ENCODE assay signal across 8 mouse cellular contexts in the genomic region with DNA sequence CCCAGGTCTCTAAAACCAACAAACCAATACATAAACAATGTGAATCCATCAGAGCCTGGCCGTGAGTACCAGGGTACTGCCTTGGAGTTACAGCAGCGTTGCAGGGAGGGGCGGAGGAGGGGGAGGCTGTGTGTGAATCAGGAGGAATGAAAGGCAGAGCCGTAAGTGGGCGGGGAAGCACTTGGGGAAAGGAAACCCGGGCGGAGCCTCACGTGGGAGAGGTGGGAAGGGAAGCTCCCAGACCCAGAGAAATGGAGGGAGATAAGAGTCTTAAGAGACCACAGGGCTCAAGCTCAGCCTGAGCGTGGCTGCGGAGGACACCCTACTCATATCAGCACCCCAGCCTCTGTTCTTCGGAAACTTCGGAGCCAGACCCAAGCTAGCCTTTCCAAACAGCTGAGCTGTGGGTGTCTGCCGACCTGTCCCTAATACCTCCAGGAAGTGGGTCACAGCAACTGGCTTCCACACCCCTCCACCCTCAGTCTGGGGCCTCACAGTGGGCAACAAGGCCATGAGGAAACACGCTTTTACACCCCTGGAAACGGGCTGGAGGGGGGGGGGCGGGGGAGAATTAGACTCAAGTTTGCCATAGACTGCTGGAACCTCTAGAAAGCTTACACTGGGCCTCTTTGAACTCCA. TPM values are rescaled to one million over a fixed set of nuclear protein-coding genes. Genes with fewer than 3 reads are reported as not detected.
DNase-seq lines count a peak whose midpoint lies in the region; ATAC-seq lines count a peak whose summit lies in the region.

No protein-coding gene starts in this region.

- peak overlapping the region; percentile 33 for H3K4me2 ChIP-seq in forebrain, embryonic 16.5 days (ENCODE audit: low read length)
- H3K4me2 ChIP-seq in hindbrain, embryonic 15.5 days: peak overlapping the region; percentile 38; the same call in 1 of the 2 replicates
- H3K4me2 ChIP-seq in limb, embryonic 15.5 days: peak overlapping the region; percentile 59
- H3K4me2 ChIP-seq in midbrain, embryonic 14.5 days (ENCODE audit: low read length): peak overlapping the region; percentile 29

- peak; percentile 95 for DNase-seq in 3T3-L1 (ENCODE audit: low read depth, low spot score)
- DNase-seq in adrenal gland, postnatal 14 days: peak; percentile 87
- DNase-seq in midbrain, embryonic 14.5 days: peak; percentile 45
- peak; percentile 38 for DNase-seq in urinary bladder, adult 2 months (ENCODE audit: low spot score)
- no peak for DNase-seq in gastrocnemius, adult 8-10 months (ENCODE audit: low spot score in 2 of 2)

- H3K4me1 ChIP-seq in forebrain, embryonic 16.5 days (replicated peaks; ENCODE audit: control insufficient read depth, insufficient read depth, low read length): peaks cover 7% of the 10 kb centered on the region; the same call in 1 of the 2 replicates
- peaks cover 9% of the 10 kb centered on the region for H3K4me1 ChIP-seq in hindbrain, embryonic 15.5 days (replicated peaks)
- peaks cover 14% of the 10 kb centered on the region for H3K4me1 ChIP-seq in limb, embryonic 15.5 days
- H3K4me1 ChIP-seq in midbrain, embryonic 14.5 days (ENCODE audit: control insufficient read depth, insufficient read depth, low read length): no peaks in the 10 kb centered on the region

- H3K9me3 ChIP-seq in forebrain, embryonic 16.5 days (ENCODE audit: control insufficient read depth, low read length): no peaks in the 10 kb centered on the region
- no peaks in the 10 kb centered on the region for H3K9me3 ChIP-seq in hindbrain, embryonic 15.5 days
- no peaks in the 10 kb centered on the region for H3K9me3 ChIP-seq in limb, embryonic 15.5 days
- H3K9me3 ChIP-seq in midbrain, embryonic 14.5 days (ENCODE audit: control insufficient read depth, low read length): no peaks in the 10 kb centered on the region

- H3K4me3 ChIP-seq in forebrain, embryonic 16.5 days (replicated peaks; ENCODE audit: low read length): no peak overlapping the region
- no peak overlapping the region for H3K4me3 ChIP-seq in hindbrain, embryonic 15.5 days
- H3K4me3 ChIP-seq in limb, embryonic 15.5 days: peak overlapping the region; percentile 30
- no peak overlapping the region for H3K4me3 ChIP-seq in midbrain, embryonic 14.5 days (replicated peaks; ENCODE audit: low read depth, low read length)

- H3K36me3 ChIP-seq in forebrain, embryonic 16.5 days (ENCODE audit: control insufficient read depth, insufficient read depth): no peaks in the 10 kb centered on the region
- no peaks in the 10 kb centered on the region for H3K36me3 ChIP-seq in hindbrain, embryonic 15.5 days
- H3K36me3 ChIP-seq in limb, embryonic 15.5 days: no peaks in the 10 kb centered on the region
- no peaks in the 10 kb centered on the region for H3K36me3 ChIP-seq in midbrain, embryonic 14.5 days (ENCODE audit: control insufficient read depth, insufficient read depth, low read length)

- H3K27ac ChIP-seq in forebrain, embryonic 16.5 days (ENCODE audit: low read length): no peak overlapping the region
- H3K27ac ChIP-seq in hindbrain, embryonic 15.5 days (replicated peaks): no peak overlapping the region
- H3K27ac ChIP-seq in limb, embryonic 15.5 days: no peak overlapping the region
- H3K27ac ChIP-seq in midbrain, embryonic 14.5 days (replicated peaks; ENCODE audit: low read depth, low read length): no peak overlapping the region

- WGBS in forebrain, embryonic 16.5 days: 16% methylated on average over 16 of the region's 16 CpGs
- WGBS in hindbrain, embryonic 15.5 days: 18% methylated on average over 16 of the region's 16 CpGs
- 9% methylated on average over 16 of the region's 16 CpGs for WGBS in limb, embryonic 15.5 days
- WGBS in midbrain, embryonic 14.5 days: 14% methylated on average over 16 of the region's 16 CpGs

- H3K9ac ChIP-seq in forebrain, embryonic 16.5 days (replicated peaks; ENCODE audit: low read depth, low read length): no peak overlapping the region
- no peak overlapping the region for H3K9ac ChIP-seq in hindbrain, embryonic 15.5 days
- H3K9ac ChIP-seq in limb, embryonic 15.5 days: 0 out of 2 replicates have a peak overlapping the region, but pooled peaks have one; percentile 17
- no peak overlapping the region for H3K9ac ChIP-seq in midbrain, embryonic 14.5 days (replicated peaks; ENCODE audit: low read length)

- no peaks in the 10 kb centered on the region for H3K27me3 ChIP-seq in forebrain, embryonic 16.5 days (replicated peaks; ENCODE audit: control insufficient read depth, insufficient read depth, low read length)
- no peaks in the 10 kb centered on the region for H3K27me3 ChIP-seq in hindbrain, embryonic 15.5 days
- H3K27me3 ChIP-seq in limb, embryonic 15.5 days: no peaks in the 10 kb centered on the region
- no peaks in the 10 kb centered on the region; the same call in 1 of the 2 replicates for H3K27me3 ChIP-seq in midbrain, embryonic 14.5 days (ENCODE audit: control insufficient read depth, insufficient read depth, low read length)

- no peak for ATAC-seq in forebrain, embryonic 16.5 days
- ATAC-seq in hindbrain, embryonic 15.5 days (ENCODE audit: low FRiP score, low read depth): no peak
- no peak for ATAC-seq in limb, embryonic 15.5 days (ENCODE audit: insufficient number of reproducible peaks, low FRiP score, low TSS enrichment, low read depth)
- no peak for ATAC-seq in midbrain, embryonic 14.5 days (ENCODE audit: low FRiP score, low TSS enrichment)

RNA-seq across cellular contexts. Expression of gene Tead4, which starts 14.7 kb away (rescaled TPM):
- 4.7 and 5.4 TPM in 2 replicates for total RNA-seq in adrenal gland, postnatal 14 days (2021)
- 0.47 and 0.52 TPM in 2 replicates for polyA plus RNA-seq in forebrain, embryonic 16.5 days (2015; fragmentation: Nextera tagmentation; extraction: Ambion mirVana)
- polyA plus RNA-seq in hindbrain, embryonic 15.5 days (2015; fragmentation: Nextera tagmentation; extraction: Ambion mirVana): 0.47 and 0.49 TPM in 2 replicates
- 4.9 and 8.9 TPM in 2 replicates for polyA plus RNA-seq in limb, embryonic 15.5 days (2015; fragmentation: Nextera tagmentation; extraction: Ambion mirVana)
- 0.19 and 0.55 TPM in 2 replicates for polyA plus RNA-seq in midbrain, embryonic 14.5 days (2014; fragmentation: Nextera tagmentation; extraction: Ambion mirVana)
- 0.50 and 0.75 TPM in 2 replicates for polyA plus RNA-seq in urinary bladder, adult 2 months (2012; rRNA removed)
- total RNA-seq in gastrocnemius, adult 8-10 months (2022): 1 to 10 TPM; 6.0 to 8.1 (median 7.5) TPM

Comparison
In these comparisons a context has a peak if more than half of its experiments do, and no peak if none do; other contexts are left out.
1. DNase-seq: peak in 3T3-L1 (single experiment), adrenal gland, postnatal 14 days (single experiment), midbrain, embryonic 14.5 days (single experiment) and urinary bladder, adult 2 months (single experiment); none in gastrocnemius, adult 8-10 months (0 of 2).
2. Peak in every context shown above with its lines, with median percentiles within 50 percentile points of each other: H3K4me2 ChIP-seq.